Mouse (Mus musculus): ENCODE data around the gene Olfr1396. TPM values are rescaled to one million over a fixed set of nuclear protein-coding genes. Genes with fewer than 3 reads are reported as not detected.
"Not testable (repeated sequence)": the region's sequence is repeated elsewhere in the genome, so short reads cannot be mapped to it uniquely, and the experiment has no call there.

Gene Olfr1396
- polyA plus RNA-seq, 1 experiment, result not detected

- Histone ChIP-seq H3K36me3 (ENCODE audit: control insufficient read depth, insufficient read depth) (no peaks in the 10 kb centered on the region), H3K79me2 (ENCODE audit: control insufficient read depth, insufficient read depth) (no peaks in the 10 kb centered on the region), H3K79me3 (ENCODE audit: low read depth) (no peaks in the 10 kb centered on the region), H3ac (ENCODE audit: control insufficient read depth, insufficient read length, low read depth) (no peak overlapping the region), H3K27me3 (ENCODE audit: control insufficient read depth, insufficient read depth, insufficient read length) (no peaks in the 10 kb centered on the region), H3K4me3 (ENCODE audit: insufficient read depth, poor library complexity, severe bottlenecking) (no peak overlapping the region)
- no peak for TF ChIP-seq MYOG (IDR thresholded peaks at IDR 0.05; ENCODE audit: control insufficient read depth, extremely low read depth, insufficient read length)
- TF ChIP-seq FOSL1 (IDR thresholded peaks at IDR 0.05; ENCODE audit: insufficient read depth, low read length, poor library complexity, severe bottlenecking), result no peak
- no peak for TF ChIP-seq USF1 (IDR thresholded peaks at IDR 0.05; ENCODE audit: low read depth)
- no peak for TF ChIP-seq CTCF (IDR thresholded peaks at IDR 0.05; ENCODE audit: control insufficient read depth, insufficient read depth, insufficient read length)
- no peak for TF ChIP-seq MYOD1 (IDR thresholded peaks at IDR 0.05; ENCODE audit: control insufficient read depth, insufficient read length, low read depth)
- TF ChIP-seq MAX (IDR thresholded peaks at IDR 0.05), result no peak
- TF ChIP-seq CEBPB (IDR thresholded peaks at IDR 0.05; ENCODE audit: low read depth), result no peak
Observed at GRCm38 (mm10) chr11:49078719-49079118, 36.0 kb downstream of the Olfr1396 start.

GRCm38 (mm10) chr11:49077012-49077411 is 37.7 kb downstream of the Olfr1396 start:
- no peak overlapping the region for H3ac ChIP-seq (ENCODE audit: control insufficient read depth, insufficient read length, low read depth)

GRCm38 (mm10) chr11:49076001-49076757 is 38.5 kb downstream of the Olfr1396 start, which contains the start of gene Ifi47:
Gene Ifi47 (plus strand): TSS chr11:49076587.
- not testable (repeated sequence) for H3K27me3 ChIP-seq (ENCODE audit: control insufficient read depth, insufficient read depth, insufficient read length); H3K4me3 ChIP-seq (ENCODE audit: insufficient read depth, poor library complexity, severe bottlenecking); H3K79me2 ChIP-seq (ENCODE audit: control insufficient read depth, insufficient read depth); H3K36me3 ChIP-seq (ENCODE audit: control insufficient read depth, insufficient read depth); H3K79me3 ChIP-seq (ENCODE audit: low read depth); H3ac ChIP-seq (ENCODE audit: control insufficient read depth, insufficient read length, low read depth)

More at GRCm38 (mm10) chr11:49077012-49077411, 37.7 kb downstream of the Olfr1396 start:
- Histone ChIP-seq H3K79me3 (ENCODE audit: low read depth) (no peaks in the 10 kb centered on the region), H3K79me2 (ENCODE audit: control insufficient read depth, insufficient read depth) (no peaks in the 10 kb centered on the region), H3K36me3 (ENCODE audit: control insufficient read depth, insufficient read depth) (no peaks in the 10 kb centered on the region), H3K4me3 (ENCODE audit: insufficient read depth, poor library complexity, severe bottlenecking) (no peak overlapping the region), H3K27me3 (ENCODE audit: control insufficient read depth, insufficient read depth, insufficient read length) (no peaks in the 10 kb centered on the region)
- TF ChIP-seq USF1 (IDR thresholded peaks at IDR 0.05; ENCODE audit: low read depth), result no peak
- TF ChIP-seq FOSL1 (IDR thresholded peaks at IDR 0.05; ENCODE audit: insufficient read depth, low read length, poor library complexity, severe bottlenecking), result no peak
- TF ChIP-seq CEBPB (IDR thresholded peaks at IDR 0.05; ENCODE audit: low read depth), result no peak
- TF ChIP-seq MAX (IDR thresholded peaks at IDR 0.05), result no peak
- no peak for TF ChIP-seq MYOG (IDR thresholded peaks at IDR 0.05; ENCODE audit: control insufficient read depth, extremely low read depth, insufficient read length)
- TF ChIP-seq MYOD1 (IDR thresholded peaks at IDR 0.05; ENCODE audit: control insufficient read depth, insufficient read length, low read depth), result no peak
- TF ChIP-seq CTCF (IDR thresholded peaks at IDR 0.05; ENCODE audit: control insufficient read depth, insufficient read depth, insufficient read length), result no peak

DNA sequence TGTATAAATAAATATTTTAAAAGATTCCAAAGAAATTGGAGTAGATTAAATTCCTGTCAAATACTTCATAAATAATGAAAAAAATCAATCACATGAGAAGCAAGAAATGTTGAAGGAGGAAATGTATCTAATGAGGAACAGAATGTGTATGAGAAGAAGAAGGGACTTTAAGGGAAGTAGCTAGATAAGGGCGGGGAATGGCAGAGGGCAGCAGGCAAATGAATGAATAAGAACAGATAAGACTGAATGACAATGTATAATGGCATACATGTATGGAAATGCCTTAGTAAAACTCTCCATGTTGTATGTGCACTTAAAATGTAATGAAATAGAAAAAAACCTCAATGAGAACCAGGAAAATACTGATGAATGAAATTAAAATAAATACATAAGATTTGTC is 46.3 kb downstream of the Olfr1396 start:
- Histone ChIP-seq H3K79me3 (ENCODE audit: low read depth) (no peaks in the 10 kb centered on the region), H3ac (ENCODE audit: control insufficient read depth, insufficient read length, low read depth) (no peak overlapping the region), H3K36me3 (ENCODE audit: control insufficient read depth, insufficient read depth) (no peaks in the 10 kb centered on the region), H3K27me3 (ENCODE audit: control insufficient read depth, insufficient read depth, insufficient read length) (no peaks in the 10 kb centered on the region), H3K4me3 (ENCODE audit: insufficient read depth, poor library complexity, severe bottlenecking) (no peak overlapping the region), H3K79me2 (ENCODE audit: control insufficient read depth, insufficient read depth) (no peaks in the 10 kb centered on the region)
- no peak for TF ChIP-seq MYOD1 (IDR thresholded peaks at IDR 0.05; ENCODE audit: control insufficient read depth, insufficient read length, low read depth)
- TF ChIP-seq CEBPB (IDR thresholded peaks at IDR 0.05; ENCODE audit: low read depth), result no peak
- no peak for TF ChIP-seq MYOG (IDR thresholded peaks at IDR 0.05; ENCODE audit: control insufficient read depth, extremely low read depth, insufficient read length)
- TF ChIP-seq USF1 (IDR thresholded peaks at IDR 0.05; ENCODE audit: low read depth), result no peak
- TF ChIP-seq CTCF (IDR thresholded peaks at IDR 0.05; ENCODE audit: control insufficient read depth, insufficient read depth, insufficient read length), result no peak
- no peak for TF ChIP-seq MAX (IDR thresholded peaks at IDR 0.05)
- no peak for TF ChIP-seq FOSL1 (IDR thresholded peaks at IDR 0.05; ENCODE audit: insufficient read depth, low read length, poor library complexity, severe bottlenecking)

GRCm38 (mm10) chr11:49063713-49064469 is 50.8 kb downstream of the Olfr1396 start, which contains the start of gene Tgtp2:
Gene Tgtp2 (minus strand): TSS chr11:49064206.
- H3K79me2 ChIP-seq (ENCODE audit: control insufficient read depth, insufficient read depth); H3K36me3 ChIP-seq (ENCODE audit: control insufficient read depth, insufficient read depth); H3K4me3 ChIP-seq (ENCODE audit: insufficient read depth, poor library complexity, severe bottlenecking); H3ac ChIP-seq (ENCODE audit: control insufficient read depth, insufficient read length, low read depth); H3K79me3 ChIP-seq (ENCODE audit: low read depth); H3K27me3 ChIP-seq (ENCODE audit: control insufficient read depth, insufficient read depth, insufficient read length): not testable (repeated sequence)

GRCm38 (mm10) chr11:49061865-49062264 is 52.8 kb downstream of the Olfr1396 start:
- H3ac ChIP-seq (ENCODE audit: control insufficient read depth, insufficient read length, low read depth); H3K4me3 ChIP-seq (ENCODE audit: insufficient read depth, poor library complexity, severe bottlenecking); H3K27me3 ChIP-seq (ENCODE audit: control insufficient read depth, insufficient read depth, insufficient read length); H3K79me3 ChIP-seq (ENCODE audit: low read depth); H3K36me3 ChIP-seq (ENCODE audit: control insufficient read depth, insufficient read depth); H3K79me2 ChIP-seq (ENCODE audit: control insufficient read depth, insufficient read depth): not testable (repeated sequence)

DNA sequence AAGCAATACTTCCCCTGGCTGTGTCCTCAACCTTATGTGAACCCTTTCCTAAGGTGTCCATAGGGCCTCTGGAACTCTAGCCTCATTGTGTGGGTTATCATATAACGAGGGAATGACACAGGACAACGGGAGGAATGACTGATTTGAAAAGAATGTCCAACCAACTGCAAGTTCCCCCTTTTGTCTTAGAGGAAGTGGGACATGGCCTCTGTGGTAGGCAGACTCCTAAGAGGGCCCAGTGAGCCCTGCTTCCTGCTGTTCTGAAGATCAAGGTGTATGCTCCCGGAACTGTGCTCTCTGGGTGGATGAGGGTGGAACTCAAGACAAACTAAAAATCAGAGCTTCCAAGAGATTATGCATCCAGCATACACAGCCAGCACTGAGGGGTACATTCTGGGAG is 54.6 kb downstream of the Olfr1396 start:
- H3K27me3 ChIP-seq (ENCODE audit: control insufficient read depth, insufficient read depth, insufficient read length); H3ac ChIP-seq (ENCODE audit: control insufficient read depth, insufficient read length, low read depth): not testable (repeated sequence)

More for the DNA sequence above, 54.6 kb downstream of the Olfr1396 start:
- H3K79me3 ChIP-seq (ENCODE audit: low read depth); H3K36me3 ChIP-seq (ENCODE audit: control insufficient read depth, insufficient read depth); H3K4me3 ChIP-seq (ENCODE audit: insufficient read depth, poor library complexity, severe bottlenecking); H3K79me2 ChIP-seq (ENCODE audit: control insufficient read depth, insufficient read depth): not testable (repeated sequence)
